Mouse (Mus musculus) spleen, adult 2 months (tissue): ENCODE results near the gene Pou5f1.

ENCODE experiments used
- CTCF ChIP-seq: fragments of 200-500 bp; IDR thresholded peaks from 2 replicates; pipeline ENCODE4 v1.5.1; 2011; ENCODE audit warnings: mild to moderate bottlenecking, inconsistent platforms; ENCODE audit not compliant: insufficient read depth, insufficient read length, insufficient replicate concordance; ENCODE audit errors: extremely low read depth
- POLR2A ChIP-seq: fragments of 200-500 bp; IDR thresholded peaks from 2 replicates; pipeline ENCODE4 v1.6.1; 2011; ENCODE audit warnings: low read depth, low read length, inconsistent platforms

GRCm38 (mm10) chr17:35502226-35502625 lies 3.6 kb upstream of the Pou5f1 start:
- TF ChIP-seq POLR2A = no peak
- TF ChIP-seq CTCF = no peak
